Mouse (Mus musculus) yolk sac, embryonic 10.5 days (tissue): ENCODE measurements around the gene Pnmal1.

Experiments used
- DNase-seq: peaks from one replicate; pipeline ENCODE4 v3.0.0-alpha.2; 2017; ENCODE audit warnings: low spot score

Pnmal1 gene

GRCm38 (mm10) chr7:16924037-16924834 lies 35.2 kb upstream of the Pnmal1 start, which contains the start of gene Calm3:
Gene Calm3 (minus strand): TSS chr7:16924114.
- peak; percentile 100 for DNase-seq

- DNase-seq = no peak
Observed at GRCm38 (mm10) chr7:16928341-16928740, 31.1 kb upstream of the Pnmal1 start.

GRCm38 (mm10) chr7:16930850-16931249 lies 28.6 kb upstream of the Pnmal1 start:
- DNase-seq = no peak

- DNase-seq = peak; percentile 50
Observed at GRCm38 (mm10) chr7:16931968-16932627, 27.4 kb upstream of the Pnmal1 start.

- no peak for DNase-seq
Observed at GRCm38 (mm10) chr7:16932704-16933577, 26.5 kb upstream of the Pnmal1 start.

GRCm38 (mm10) chr7:16937312-16937711 lies 22.2 kb upstream of the Pnmal1 start:
- no peak for DNase-seq

- no peak for DNase-seq
Observed at GRCm38 (mm10) chr7:16938117-16938791, 21.2 kb upstream of the Pnmal1 start.

GRCm38 (mm10) chr7:16940292-16940691 lies 19.2 kb upstream of the Pnmal1 start:
- no peak for DNase-seq

GRCm38 (mm10) chr7:16942861-16943260 lies 16.6 kb upstream of the Pnmal1 start:
- DNase-seq = no peak

GRCm38 (mm10) chr7:16944061-16944807 lies 15.2 kb upstream of the Pnmal1 start, which contains the start of gene Pnmal2:
Gene Pnmal2 (plus strand): TSS chr7:16944682.
- DNase-seq = peak; percentile 88

- DNase-seq = no peak
Observed at GRCm38 (mm10) chr7:16944808-16945315, 14.6 kb upstream of the Pnmal1 start.

GRCm38 (mm10) chr7:16945419-16945818 lies 14.1 kb upstream of the Pnmal1 start:
- DNase-seq = no peak

- DNase-seq = no peak
Observed at GRCm38 (mm10) chr7:16946441-16947348, 12.8 kb upstream of the Pnmal1 start.

- no peak for DNase-seq
Observed at GRCm38 (mm10) chr7:16947349-16947895, 12.1 kb upstream of the Pnmal1 start.

GRCm38 (mm10) chr7:16947959-16948361 lies 11.5 kb upstream of the Pnmal1 start:
- DNase-seq = no peak

- DNase-seq = no peak
Observed at GRCm38 (mm10) chr7:16948923-16949458, 10.5 kb upstream of the Pnmal1 start.

GRCm38 (mm10) chr7:16949908-16950841 lies 9.3 kb upstream of the Pnmal1 start:
- DNase-seq = peak; percentile 75
